Mouse (Mus musculus): Measurements from ENCODE around the gene Neurl2. TPM values are rescaled to one million over a fixed set of nuclear protein-coding genes. Genes with fewer than 3 reads are reported as not detected.
"Not testable (repeated sequence)": the region's sequence is repeated elsewhere in the genome, so short reads cannot be mapped to it uniquely, and the experiment has no call there.

The Neurl2 gene
- 5.4 TPM in 1 of 2 replicates, not detected in the other for polyA plus RNA-seq (2012; ENCODE audit: insufficient read depth, low replicate concordance)

DNA sequence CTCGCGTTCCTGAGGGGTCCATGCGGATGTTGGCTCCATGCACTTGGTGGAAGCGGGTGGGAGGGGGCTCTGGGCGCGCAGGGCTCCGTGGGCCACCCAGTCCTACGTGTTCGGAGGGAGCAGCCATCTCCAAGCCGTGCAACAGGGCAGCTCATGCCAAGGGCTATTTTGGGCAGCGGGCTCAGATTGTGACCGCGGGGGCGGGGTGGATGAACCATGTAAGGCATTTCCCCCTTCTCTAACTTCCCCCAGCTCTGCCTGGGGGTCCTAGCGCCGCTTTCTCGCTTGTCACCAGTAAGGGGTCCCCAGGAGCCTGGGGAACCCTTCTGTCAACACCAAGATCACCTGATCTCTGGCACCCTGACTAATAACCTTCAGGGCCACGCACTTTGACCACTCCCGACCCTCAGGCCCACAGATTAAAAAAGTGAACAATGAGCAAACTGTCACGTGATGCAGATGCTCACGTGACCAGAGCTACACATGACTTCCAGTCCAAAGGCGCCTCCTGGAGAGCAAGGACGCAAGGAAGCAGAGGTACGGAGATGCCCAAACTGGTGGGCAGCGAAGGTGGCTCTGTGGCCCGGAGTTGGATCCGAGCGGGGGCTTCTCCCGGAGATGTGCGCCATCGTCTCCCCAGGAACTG lies at the start of gene Neurl2:
Gene Neurl2 (minus strand): TSS at position 143 of the 646 bp plus-strand sequence.
- Histone ChIP-seq H3K36me3 (replicated peaks; ENCODE audit: low read length) (peaks cover 41% of the 10 kb centered on the region), H3K4me3 (replicated peaks) (peak within 1 kb of the TSS; percentile 99), H3K27me3 (replicated peaks) (peaks cover 3% of the 10 kb centered on the region), H3K4me1 (peaks cover 42% of the 10 kb centered on the region), H3K9me3 (no peaks in the 10 kb centered on the region)
- TF ChIP-seq FLI1 (IDR thresholded peaks at IDR 0.05; ENCODE audit: low read length) (no peak), GATA1 (IDR thresholded peaks at IDR 0.05; ENCODE audit: borderline replicate concordance, low read length) (no peak)

DNA sequence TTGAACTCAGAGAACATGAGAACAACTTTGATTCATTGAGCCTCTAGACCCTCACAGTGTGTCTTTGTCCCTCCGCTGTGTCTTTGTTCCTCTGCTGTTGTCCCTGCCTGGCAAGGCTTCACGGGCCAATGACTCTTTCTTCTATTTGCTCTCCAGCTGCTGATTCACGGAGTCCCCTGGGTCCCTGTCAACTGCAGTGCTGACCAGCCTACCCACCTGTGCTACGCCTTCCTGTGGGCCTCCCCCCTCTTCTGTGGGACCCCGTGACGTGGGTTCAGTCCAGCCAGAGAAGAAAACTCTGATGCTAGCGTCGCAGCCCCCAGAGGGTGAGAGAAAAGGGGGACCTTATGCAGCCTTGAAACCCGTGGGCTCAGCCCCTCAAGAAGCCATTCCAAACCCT lies 49.4 kb upstream of the Neurl2 start:
- Histone ChIP-seq H3K36me3 (replicated peaks; ENCODE audit: low read length) (peaks cover 53% of the 10 kb centered on the region), H3K4me1 (peaks cover 20% of the 10 kb centered on the region), H3K9me3 (no peaks in the 10 kb centered on the region), H3K27me3 (replicated peaks) (no peaks in the 10 kb centered on the region), H3K4me3 (replicated peaks) (no peak overlapping the region)
- TF ChIP-seq FLI1 (IDR thresholded peaks at IDR 0.05; ENCODE audit: low read length): no peak
- TF ChIP-seq GATA1 (IDR thresholded peaks at IDR 0.05; ENCODE audit: borderline replicate concordance, low read length): no peak

DNA sequence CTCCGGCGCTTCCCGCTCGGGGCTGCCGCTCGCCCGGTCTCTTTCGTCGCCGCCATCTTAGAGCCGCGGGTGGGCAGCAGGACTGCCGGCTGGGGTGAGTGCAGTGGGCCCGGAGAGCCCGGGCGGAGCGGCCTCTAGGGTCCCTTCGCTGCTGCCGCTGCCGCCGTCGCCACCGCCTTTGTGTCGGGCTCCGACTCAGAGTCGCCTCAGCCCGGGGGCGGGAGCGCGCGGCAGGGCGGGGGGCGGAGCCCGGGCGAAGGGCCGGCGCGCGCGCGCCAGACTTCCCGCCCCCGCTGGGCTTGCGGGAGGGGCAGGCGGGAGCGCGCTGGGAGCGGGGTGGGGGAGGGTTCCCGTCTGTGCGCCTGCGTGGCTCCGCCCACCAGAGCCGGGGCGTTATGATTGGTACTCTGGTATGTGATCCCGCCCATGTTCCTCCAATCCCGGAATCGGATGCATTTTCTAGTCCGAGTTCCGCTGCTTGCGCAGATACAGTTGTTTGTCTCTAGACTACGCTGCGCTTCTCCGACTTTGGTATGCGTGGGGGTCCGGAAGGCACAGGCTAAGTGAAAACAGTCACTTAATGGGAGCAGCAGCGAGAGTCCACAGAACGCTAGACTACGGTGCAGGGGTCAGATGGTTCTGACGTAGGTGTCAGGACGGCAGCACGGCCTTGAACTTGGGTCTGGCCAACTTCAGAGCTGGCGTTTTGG lies 46.5 kb upstream of the Neurl2 start:
- no peak for TF ChIP-seq FLI1 (IDR thresholded peaks at IDR 0.05; ENCODE audit: low read length)
- no peak for TF ChIP-seq GATA1 (IDR thresholded peaks at IDR 0.05; ENCODE audit: borderline replicate concordance, low read length)
- Histone ChIP-seq H3K4me3 (replicated peaks) (peak overlapping the region; percentile 97), H3K4me1 (peaks cover 42% of the 10 kb centered on the region), H3K9me3 (no peaks in the 10 kb centered on the region), H3K27me3 (replicated peaks) (no peaks in the 10 kb centered on the region), H3K36me3 (replicated peaks; ENCODE audit: low read length) (peaks cover 30% of the 10 kb centered on the region)

DNA sequence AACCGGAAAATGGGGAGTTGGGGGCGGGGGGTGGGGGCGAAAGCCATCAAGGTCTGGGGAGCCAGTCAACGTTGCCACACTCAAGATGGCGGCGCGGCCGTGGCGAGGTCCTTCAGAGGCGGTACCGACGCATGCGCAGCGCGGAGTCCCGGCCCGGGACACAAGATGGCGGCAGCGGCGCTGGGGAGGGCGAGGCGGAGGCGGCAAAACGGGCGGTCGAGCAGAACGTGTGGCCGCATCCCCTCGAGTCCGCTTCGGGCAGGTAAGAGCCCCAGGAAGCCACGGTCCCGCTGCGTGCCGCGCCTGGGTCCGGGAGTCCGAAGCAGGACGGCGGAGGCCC lies 45.9 kb upstream of the Neurl2 start, which contains the start of gene Pcif1:
Gene Pcif1 (plus strand): TSS at position 77 of the 340 bp plus-strand sequence.
- peaks cover 47% of the 10 kb centered on the region for H3K4me1 ChIP-seq
- H3K9me3 ChIP-seq: no peaks in the 10 kb centered on the region
- no peak for TF ChIP-seq FLI1 (IDR thresholded peaks at IDR 0.05; ENCODE audit: low read length)
- no peak for TF ChIP-seq GATA1 (IDR thresholded peaks at IDR 0.05; ENCODE audit: borderline replicate concordance, low read length)
- peak within 1 kb of the TSS; percentile 97 for H3K4me3 ChIP-seq (replicated peaks)
- H3K36me3 ChIP-seq (replicated peaks; ENCODE audit: low read length): peaks cover 24% of the 10 kb centered on the region
- no peaks in the 10 kb centered on the region for H3K27me3 ChIP-seq (replicated peaks)

DNA sequence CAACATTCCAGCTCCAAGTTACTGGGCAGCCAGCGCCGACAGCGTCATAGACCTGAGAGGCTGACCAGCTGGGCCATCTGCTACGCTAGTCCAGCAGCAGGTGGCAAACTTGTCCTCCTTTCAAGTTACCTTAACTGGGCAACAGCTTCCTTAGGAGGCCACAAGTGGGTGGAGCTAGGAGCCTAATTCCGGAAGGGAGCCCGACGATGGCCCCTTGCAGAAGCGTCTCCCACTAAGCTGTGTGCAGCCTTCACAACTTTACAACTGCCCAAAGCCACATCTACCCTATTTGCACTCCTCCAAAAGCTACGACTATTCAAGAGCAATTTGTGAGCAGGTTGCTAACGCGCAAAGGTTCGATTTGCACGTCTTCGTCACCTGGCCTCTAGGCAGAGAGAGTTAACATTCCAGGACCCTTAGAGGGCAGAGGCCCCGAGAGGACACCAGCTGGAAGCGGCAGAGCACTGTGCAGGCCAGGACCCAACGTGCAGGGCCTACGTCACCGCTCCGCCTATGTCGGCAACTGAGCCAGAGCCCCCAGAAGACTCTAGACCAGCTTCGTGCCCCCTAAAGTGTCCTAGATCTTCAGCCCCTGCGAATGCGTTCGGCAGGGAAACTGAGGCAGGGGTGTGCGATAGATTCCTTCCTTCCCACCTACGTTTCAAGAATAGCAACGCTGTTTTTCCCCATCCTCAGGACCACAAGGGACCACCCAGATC lies 45.4 kb upstream of the Neurl2 start:
- no peak for TF ChIP-seq GATA1 (IDR thresholded peaks at IDR 0.05; ENCODE audit: borderline replicate concordance, low read length)
- no peak for TF ChIP-seq FLI1 (IDR thresholded peaks at IDR 0.05; ENCODE audit: low read length)
- peak overlapping the region; percentile 97 for H3K4me3 ChIP-seq (replicated peaks)
- no peaks in the 10 kb centered on the region for H3K9me3 ChIP-seq
- no peaks in the 10 kb centered on the region for H3K27me3 ChIP-seq (replicated peaks)
- H3K36me3 ChIP-seq (replicated peaks; ENCODE audit: low read length): peaks cover 19% of the 10 kb centered on the region
- H3K4me1 ChIP-seq: peaks cover 53% of the 10 kb centered on the region

DNA sequence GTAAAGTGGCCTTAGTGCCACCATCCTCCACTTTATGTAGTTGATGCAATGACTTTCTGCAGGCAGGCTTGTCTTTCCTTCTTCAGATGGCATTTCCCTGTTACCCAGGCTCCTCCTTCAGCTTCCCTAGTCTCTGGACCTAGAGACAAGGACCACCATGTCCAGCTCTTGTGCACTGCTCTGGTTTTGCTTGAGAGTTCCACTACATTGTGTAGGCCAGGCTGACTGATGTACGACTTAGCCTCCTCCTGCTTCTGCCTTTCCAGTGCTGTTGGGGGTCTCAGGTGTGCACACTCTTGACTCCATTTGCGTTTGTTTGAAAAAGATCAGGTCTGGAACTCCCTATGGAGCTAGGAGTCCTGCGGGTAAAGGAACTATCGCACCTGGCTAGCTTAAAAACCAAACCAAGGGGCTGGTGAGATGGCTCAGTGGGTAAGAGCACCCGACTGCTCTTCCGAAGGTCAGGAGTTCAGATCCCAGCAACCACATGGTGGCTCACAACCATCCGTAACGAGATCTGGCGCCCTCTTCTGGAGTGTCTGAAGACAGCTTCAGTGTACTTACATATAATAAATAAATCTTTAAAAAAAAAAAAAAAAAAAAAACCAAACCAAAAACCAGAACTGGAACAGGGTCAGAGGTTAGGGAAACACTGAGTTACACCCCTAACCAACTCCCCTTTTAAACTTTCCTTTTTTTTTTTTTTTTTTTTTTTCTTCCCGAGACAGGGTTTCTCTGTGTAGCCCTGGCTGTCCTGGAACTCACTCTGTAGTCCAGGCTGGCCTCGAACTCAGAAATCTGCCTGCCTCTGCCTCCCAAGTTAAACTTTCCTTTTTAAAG lies 44.3 kb upstream of the Neurl2 start:
- peaks cover 54% of the 10 kb centered on the region for H3K4me1 ChIP-seq
- H3K4me3 ChIP-seq (replicated peaks): peak overlapping the region; percentile 97
- not testable (repeated sequence) for H3K27me3 ChIP-seq (replicated peaks); H3K36me3 ChIP-seq (replicated peaks; ENCODE audit: low read length); H3K9me3 ChIP-seq

DNA sequence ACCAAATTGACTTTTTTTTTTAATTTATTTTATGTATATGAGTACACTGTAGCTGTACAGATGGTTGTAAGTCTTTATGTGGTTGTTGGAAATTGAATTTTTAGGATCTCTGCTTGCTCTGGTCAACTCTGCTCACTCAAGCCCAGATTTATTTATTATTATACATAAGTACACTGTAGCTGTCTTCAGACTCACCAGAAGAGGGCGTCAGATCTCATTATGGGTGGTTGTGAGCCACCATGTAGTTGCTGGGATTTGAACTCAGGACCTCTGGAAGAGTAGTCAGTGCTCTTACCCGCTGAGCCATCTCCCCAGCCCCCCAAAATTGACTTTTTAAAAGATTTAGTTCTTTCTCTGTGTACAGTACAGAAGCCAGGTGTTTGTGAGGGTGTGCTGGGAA lies 42.4 kb upstream of the Neurl2 start:
- H3K4me3 ChIP-seq (replicated peaks); H3K9me3 ChIP-seq; H3K36me3 ChIP-seq (replicated peaks; ENCODE audit: low read length); H3K27me3 ChIP-seq (replicated peaks): not testable (repeated sequence)
- peaks cover 46% of the 10 kb centered on the region for H3K4me1 ChIP-seq

DNA sequence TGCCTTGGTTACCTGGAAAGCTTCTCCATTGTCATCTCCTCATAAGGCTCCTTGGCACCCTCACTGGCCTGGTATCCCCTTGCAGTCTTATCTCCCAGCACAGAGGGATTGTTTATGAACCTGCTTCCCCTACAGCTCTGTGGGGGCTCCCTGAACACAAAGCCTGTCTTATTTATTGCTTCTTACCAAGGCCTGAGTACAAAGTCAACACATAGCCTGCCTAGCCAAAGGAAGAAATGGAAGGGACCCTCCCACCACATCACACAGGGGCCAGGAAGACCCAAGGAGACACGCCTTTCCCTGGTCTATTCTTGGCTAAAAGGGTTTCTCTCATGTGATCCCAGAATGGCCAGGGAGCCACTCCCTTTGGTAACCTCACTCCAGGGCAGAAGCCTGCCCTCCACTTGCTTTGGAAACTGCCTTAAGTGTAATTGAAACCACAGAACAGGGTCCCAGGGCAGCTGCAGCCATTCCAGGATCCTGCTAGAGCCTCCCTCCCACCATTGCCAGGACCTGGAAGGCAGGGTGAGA lies 41.0 kb upstream of the Neurl2 start:
- TF ChIP-seq GATA1 (IDR thresholded peaks at IDR 0.05; ENCODE audit: borderline replicate concordance, low read length) (no peak), FLI1 (IDR thresholded peaks at IDR 0.05; ENCODE audit: low read length) (no peak)
- H3K4me3 ChIP-seq (replicated peaks): peak overlapping the region; percentile 50
- peaks cover 6% of the 10 kb centered on the region for H3K36me3 ChIP-seq (replicated peaks; ENCODE audit: low read length)
- peaks cover 43% of the 10 kb centered on the region for H3K4me1 ChIP-seq
- H3K27me3 ChIP-seq (replicated peaks): no peaks in the 10 kb centered on the region
- H3K9me3 ChIP-seq: no peaks in the 10 kb centered on the region

DNA sequence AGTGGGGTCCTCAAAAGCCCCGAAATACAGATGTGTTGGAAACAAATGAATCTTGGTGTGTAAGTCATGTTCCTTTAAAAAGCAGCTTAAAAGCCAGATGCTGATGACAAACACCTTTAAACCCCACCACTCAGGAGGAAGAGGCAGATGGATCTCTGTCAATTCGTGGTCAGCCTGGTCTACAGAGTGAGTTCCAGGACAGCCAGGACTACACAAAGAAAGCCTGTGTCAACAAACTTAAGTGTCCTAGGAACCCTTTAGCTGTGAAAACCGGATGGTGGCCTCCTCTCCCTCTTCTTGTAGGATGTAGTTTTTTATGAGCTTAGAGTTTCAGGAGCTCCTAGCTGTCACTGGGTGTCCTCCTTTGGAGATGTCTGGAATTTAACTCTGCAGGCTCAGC lies 40.4 kb upstream of the Neurl2 start:
- TF ChIP-seq FLI1 (IDR thresholded peaks at IDR 0.05; ENCODE audit: low read length) (no peak), GATA1 (IDR thresholded peaks at IDR 0.05; ENCODE audit: borderline replicate concordance, low read length) (no peak)
- H3K27me3 ChIP-seq (replicated peaks): no peaks in the 10 kb centered on the region
- H3K4me3 ChIP-seq (replicated peaks): peak overlapping the region; percentile 38
- peaks cover 6% of the 10 kb centered on the region for H3K36me3 ChIP-seq (replicated peaks; ENCODE audit: low read length)
- peaks cover 41% of the 10 kb centered on the region for H3K4me1 ChIP-seq
- H3K9me3 ChIP-seq: no peaks in the 10 kb centered on the region
